Mouse (Mus musculus) G1E (cell line): ENCODE measurements around the gene Otud4.

Experiments
- CTCF ChIP-seq: IDR thresholded peaks from 2 replicates; pipeline ENCODE4 v1.5.1; 2012; ENCODE audit warnings: low read depth, low read length, inconsistent platforms, mixed read lengths
- GATA1 ChIP-seq: IDR thresholded peaks from 2 replicates; pipeline ENCODE4 v1.6.1; 2012; ENCODE audit warnings: borderline replicate concordance, low read length, inconsistent platforms, mixed read lengths
- TAL1 ChIP-seq: conservative IDR thresholded peaks from 2 replicates; pipeline ENCODE4 v1.6.1; 2012; ENCODE audit warnings: low read depth, low read length, inconsistent platforms, mixed read lengths

GRCm38 (mm10) chr8:79606751-79607300 lies 32.6 kb upstream of the Otud4 start:
- TF ChIP-seq CTCF (no peak), GATA1 (no peak), TAL1 (no peak)
